Mouse (Mus musculus) 416B (cell line): Measurements from ENCODE around the gene Anapc4.

Experiments
- DNase-seq: peaks from one replicate; pipeline ENCODE4 v3.0.0; 2011; ENCODE audit warnings: low read depth

Gene Anapc4

GRCm38 (mm10) chr5:52833761-52834274, at the start of gene Anapc4:
TSS of gene Anapc4 (plus strand) at chr5:52834012.
- peak; percentile 99 for DNase-seq

- DNase-seq, result peak; percentile 95
Observed at GRCm38 (mm10) chr5:52786556-52787322, 47.1 kb upstream of the Anapc4 start.

GRCm38 (mm10) chr5:52793230-52793629, 40.6 kb upstream of the Anapc4 start:
- DNase-seq, result peak; percentile 81

- DNase-seq, result peak; percentile 68
Observed at GRCm38 (mm10) chr5:52794109-52794508, 39.7 kb upstream of the Anapc4 start.

GRCm38 (mm10) chr5:52799274-52799985, 34.4 kb upstream of the Anapc4 start:
- DNase-seq, result no peak

- DNase-seq, result no peak
Observed at GRCm38 (mm10) chr5:52805801-52806200, 28.0 kb upstream of the Anapc4 start.

- DNase-seq, result no peak
Observed at GRCm38 (mm10) chr5:52806349-52806748, 27.5 kb upstream of the Anapc4 start.

- DNase-seq, result no peak
Observed at GRCm38 (mm10) chr5:52807030-52807429, 26.8 kb upstream of the Anapc4 start.

- no peak for DNase-seq
Observed at GRCm38 (mm10) chr5:52810446-52810845, 23.4 kb upstream of the Anapc4 start.

- DNase-seq, result no peak
Observed at GRCm38 (mm10) chr5:52811056-52811455, 22.8 kb upstream of the Anapc4 start.

- DNase-seq, result no peak
Observed at GRCm38 (mm10) chr5:52812456-52812855, 21.4 kb upstream of the Anapc4 start.

GRCm38 (mm10) chr5:52813312-52813711, 20.5 kb upstream of the Anapc4 start:
- DNase-seq, result no peak

GRCm38 (mm10) chr5:52818676-52819075, 15.1 kb upstream of the Anapc4 start:
- no peak for DNase-seq

- DNase-seq, result peak; percentile 70
Observed at GRCm38 (mm10) chr5:52821691-52822090, 12.1 kb upstream of the Anapc4 start.

GRCm38 (mm10) chr5:52827923-52828322, 5.9 kb upstream of the Anapc4 start:
- no peak for DNase-seq

GRCm38 (mm10) chr5:52833005-52833404, 807 bp upstream of the Anapc4 start:
- peak; percentile 72 for DNase-seq

- no peak for DNase-seq
Observed at GRCm38 (mm10) chr5:52834386-52834785, 574 bp downstream of the Anapc4 start.

- DNase-seq, result no peak
Observed at GRCm38 (mm10) chr5:52844319-52844718, 10.5 kb downstream of the Anapc4 start.

GRCm38 (mm10) chr5:52855727-52856126, 21.9 kb downstream of the Anapc4 start:
- peak; percentile 13 for DNase-seq

- peak; percentile 71 for DNase-seq
Observed at GRCm38 (mm10) chr5:52864446-52864845, 30.6 kb downstream of the Anapc4 start.

- DNase-seq, result peak; percentile 97
Observed at GRCm38 (mm10) chr5:52865825-52866224, 32.0 kb downstream of the Anapc4 start.

GRCm38 (mm10) chr5:52866361-52867155, 32.7 kb downstream of the Anapc4 start:
- DNase-seq, result peak; percentile 88
